Mouse (Mus musculus) Patski (cell line): ENCODE results near the gene Il21r. TPM values are rescaled to one million over a fixed set of nuclear protein-coding genes. Genes with fewer than 3 reads are reported as not detected.

ENCODE experiments used
- ATAC-seq: fragments of 100-300 bp; one replicate; pipeline ENCODE4 v1.8.0; 2021
- CTCF ChIA-PET: fragments of 350-600 bp; sonication (Branson Sonifier 250); formaldehyde crosslinking; loops from one replicate; lab custom pipeline; 2022; ENCODE audit warnings: inconsistent platforms; lab: Charles Lee
- POLR2A ChIA-PET: fragments of 350-600 bp; sonication (Branson Sonifier 250); formaldehyde crosslinking; loops from one replicate; lab custom pipeline; 2022; ENCODE audit warnings: antibody characterized with exemption, inconsistent platforms; lab: Charles Lee
- DNase-seq: peaks from one replicate; pipeline ENCODE4 v3.0.0-alpha.2; 2011; ENCODE audit warnings: low read depth, low spot score
- H3K27me3 ChIP-seq: fragments of 371-371 bp; one replicate; pipeline ENCODE4 v1.5.1; 2021
- CTCF ChIP-seq: fragments of 100-300 bp; IDR thresholded peaks from one replicate; pipeline ENCODE4 v1.5.1; 2021
- in situ Hi-C: fragments of 300-500 bp; cut with MboI; formaldehyde crosslinking; loops from 3 replicates; pipeline ENCODE4 v1.11.1; 2018; ENCODE audit warnings: low pct_unique_long_range_greater_than_20kb, mixed read lengths
- polyA plus RNA-seq: library from polyadenylated mRNA; unstranded; gene quantifications from one replicate; pipeline ENCODE4 v1.2.3, GENCODE M21; 2021

The Il21r gene
- polyA plus RNA-seq, 1 experiment from 2014 or later, result not detected

DNA sequence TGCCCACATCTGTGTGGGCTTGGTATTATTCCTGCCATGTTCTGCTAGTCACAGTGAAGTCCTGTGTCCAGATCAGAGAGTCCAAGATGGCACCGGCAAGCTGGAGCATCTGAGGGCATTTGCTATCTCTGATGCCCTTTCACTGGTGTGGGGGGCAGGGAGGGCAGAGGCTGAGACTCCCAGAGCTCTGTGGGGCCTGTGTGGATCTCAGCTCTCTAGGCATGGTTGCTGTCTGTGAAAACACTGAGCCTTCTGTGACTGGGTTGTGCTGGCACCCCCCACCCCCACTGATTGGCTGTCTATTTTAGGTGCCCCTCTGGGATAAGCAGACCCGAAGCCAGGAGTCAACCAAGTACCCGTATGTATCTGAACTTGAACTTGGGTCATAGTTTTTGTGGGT, 28.4 kb upstream of the Il21r start:
- ChIA-PET POLR2A (no interaction called here), CTCF (interaction anchor here (1.0 kb wide), 1 partner anchor 103 kb away, joined by 3 read pairs; no protein-coding TSS in a partner anchor)
- no peak for ATAC-seq
- in situ Hi-C loops, result loop anchor here (5.0 kb wide), 1 partner anchor 103 kb away; no protein-coding TSS in a partner anchor
- no peak for TF ChIP-seq CTCF
- no peaks in the 10 kb centered on the region for H3K27me3 ChIP-seq
- DNase-seq, result no peak

DNA sequence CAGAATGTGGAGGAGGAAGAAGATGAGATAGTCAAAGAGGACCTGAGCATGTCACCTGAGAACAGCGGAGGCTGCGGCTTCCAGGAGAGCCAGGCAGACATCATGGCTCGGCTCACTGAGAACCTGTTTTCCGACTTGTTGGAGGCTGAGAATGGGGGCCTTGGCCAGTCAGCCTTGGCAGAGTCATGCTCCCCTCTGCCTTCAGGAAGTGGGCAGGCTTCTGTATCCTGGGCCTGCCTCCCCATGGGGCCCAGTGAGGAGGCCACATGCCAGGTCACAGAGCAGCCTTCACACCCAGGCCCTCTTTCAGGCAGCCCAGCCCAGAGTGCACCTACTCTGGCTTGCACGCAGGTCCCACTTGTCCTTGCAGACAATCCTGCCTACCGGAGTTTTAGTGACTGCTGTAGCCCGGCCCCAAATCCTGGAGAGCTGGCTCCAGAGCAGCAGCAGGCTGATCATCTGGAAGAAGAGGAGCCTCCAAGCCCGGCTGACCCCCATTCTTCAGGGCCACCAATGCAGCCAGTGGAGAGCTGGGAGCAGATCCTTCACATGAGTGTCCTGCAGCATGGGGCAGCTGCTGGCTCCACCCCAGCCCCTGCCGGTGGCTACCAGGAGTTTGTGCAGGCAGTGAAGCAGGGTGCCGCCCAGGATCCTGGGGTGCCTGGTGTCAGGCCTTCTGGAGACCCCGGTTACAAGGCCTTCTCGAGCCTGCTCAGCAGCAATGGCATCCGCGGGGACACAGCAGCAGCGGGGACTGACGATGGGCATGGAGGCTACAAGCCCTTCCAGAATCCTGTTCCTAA, 27.3 kb upstream of the Il21r start:
- ChIA-PET POLR2A (no interaction called here), CTCF (interaction anchor here (1.0 kb wide), 1 partner anchor 104 kb away, joined by 3 read pairs; no protein-coding TSS in a partner anchor)
- DNase-seq (no peak), ATAC-seq (no peak)
- in situ Hi-C loops, result no loop called here
- TF ChIP-seq CTCF, result no peak
- no peaks in the 10 kb centered on the region for H3K27me3 ChIP-seq

DNA sequence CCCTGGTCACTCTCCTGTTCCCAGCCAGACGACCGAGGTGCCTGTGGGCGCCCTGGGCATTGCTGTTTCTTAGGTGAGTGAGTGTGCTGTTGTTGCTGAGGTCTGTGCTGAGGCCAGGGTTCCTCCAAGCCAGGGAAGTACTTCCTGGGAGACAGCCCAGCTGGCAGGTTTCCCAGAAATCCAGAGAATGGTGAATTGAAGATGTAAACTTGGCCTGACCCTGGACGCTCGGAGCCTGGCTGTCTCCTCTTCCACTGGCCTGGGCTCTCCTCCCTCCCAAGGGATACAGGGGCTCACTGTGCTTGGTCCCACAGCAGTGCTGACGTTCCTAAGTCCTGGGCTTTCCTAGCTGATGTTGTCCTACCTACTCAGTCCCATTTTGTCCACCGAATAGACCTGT, 26.2 kb upstream of the Il21r start:
- in situ Hi-C loops, result no loop called here
- CTCF ChIA-PET, result interaction anchor here (0.6 to 1.0 kb wide), 3 partner anchors 103 to 107 kb away, joined by 3 read pairs; no protein-coding TSS in a partner anchor
- ATAC-seq, result peak; percentile 8

DNA sequence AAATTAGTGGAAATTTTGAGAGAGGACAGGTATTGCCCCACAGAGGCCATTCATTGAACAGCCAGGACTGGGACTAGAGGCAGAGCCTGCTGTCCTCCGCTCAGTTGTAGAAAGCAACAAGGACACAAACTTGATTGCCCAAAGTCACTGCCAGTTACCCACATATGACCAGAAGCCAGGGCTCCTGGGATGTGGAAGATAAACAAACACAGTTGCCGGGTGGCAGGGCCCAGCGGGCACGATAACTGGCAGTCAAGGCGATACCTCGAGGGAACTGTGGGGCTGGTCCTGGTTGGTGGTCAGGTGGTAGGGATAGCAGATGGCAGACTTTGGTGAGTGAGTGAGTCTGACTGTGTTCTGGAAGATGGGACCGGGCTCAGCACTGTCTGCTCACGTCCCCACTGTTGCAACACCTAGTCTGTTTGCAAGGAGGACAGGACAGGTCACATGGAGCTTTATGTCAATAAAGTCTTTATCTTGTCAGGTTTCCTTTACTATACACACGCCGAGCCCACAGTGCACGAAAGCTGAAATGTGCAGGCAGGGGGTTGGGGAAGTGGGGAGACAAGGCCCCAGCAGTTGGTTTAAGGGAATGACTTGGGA, 25.6 kb upstream of the Il21r start:
- no peaks in the 10 kb centered on the region for H3K27me3 ChIP-seq
- no peak for TF ChIP-seq CTCF
- in situ Hi-C loops, result no loop called here
- CTCF ChIA-PET, result interaction anchor here (0.6 to 1.0 kb wide), 3 partner anchors 104 to 108 kb away, joined by 3 read pairs; no protein-coding TSS in a partner anchor
- ATAC-seq, result no peak
- POLR2A ChIA-PET, result no interaction called here
- no peak for DNase-seq

More for the DNA sequence above, 26.2 kb upstream of the Il21r start:
- H3K27me3 ChIP-seq, result no peaks in the 10 kb centered on the region
- POLR2A ChIA-PET, result no interaction called here
- DNase-seq, result no peak
- TF ChIP-seq CTCF, result no peak

GRCm38 (mm10) chr7:125578106-125578505, 25.1 kb upstream of the Il21r start:
- CTCF ChIA-PET, result interaction anchor here (0.9 kb wide), 1 partner anchor 105 kb away, joined by 3 read pairs; no protein-coding TSS in a partner anchor
- no peaks in the 10 kb centered on the region for H3K27me3 ChIP-seq
- in situ Hi-C loops, result no loop called here
- DNase-seq (no peak), ATAC-seq (no peak)
- no peak for TF ChIP-seq CTCF
- POLR2A ChIA-PET, result no interaction called here

DNA sequence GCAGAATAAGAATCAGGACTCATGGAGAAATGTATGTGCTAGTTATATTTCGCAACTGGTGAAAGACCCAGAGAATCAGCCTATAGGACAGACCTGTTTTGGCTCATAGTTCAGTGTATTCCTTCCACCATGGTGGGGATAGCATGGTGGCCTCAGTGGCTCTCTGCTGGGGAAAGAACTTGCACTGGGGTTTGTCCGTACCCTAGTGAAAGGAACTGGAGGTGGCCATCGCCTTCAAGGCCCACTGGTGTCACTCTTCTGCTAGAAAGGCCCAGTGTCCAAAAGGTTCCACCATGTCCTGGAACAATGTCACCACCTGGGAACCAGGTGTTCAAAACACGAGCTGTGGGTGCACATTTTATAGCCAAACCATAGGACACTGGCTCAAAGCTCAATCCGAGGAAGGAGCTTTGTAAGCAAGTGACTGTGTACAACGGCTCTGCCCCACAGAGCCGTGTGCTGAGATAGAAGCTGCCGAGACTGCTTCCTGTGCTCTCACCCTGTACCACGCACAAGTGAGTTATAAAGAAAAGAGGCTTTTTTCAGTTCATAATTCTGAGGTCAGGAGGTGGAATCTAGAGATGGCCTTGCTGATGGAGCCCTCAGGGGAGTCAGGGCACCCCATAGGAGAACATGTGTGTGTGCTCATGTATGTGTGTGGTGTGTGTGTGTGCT, 23.5 kb upstream of the Il21r start:
- no peak for TF ChIP-seq CTCF

DNA sequence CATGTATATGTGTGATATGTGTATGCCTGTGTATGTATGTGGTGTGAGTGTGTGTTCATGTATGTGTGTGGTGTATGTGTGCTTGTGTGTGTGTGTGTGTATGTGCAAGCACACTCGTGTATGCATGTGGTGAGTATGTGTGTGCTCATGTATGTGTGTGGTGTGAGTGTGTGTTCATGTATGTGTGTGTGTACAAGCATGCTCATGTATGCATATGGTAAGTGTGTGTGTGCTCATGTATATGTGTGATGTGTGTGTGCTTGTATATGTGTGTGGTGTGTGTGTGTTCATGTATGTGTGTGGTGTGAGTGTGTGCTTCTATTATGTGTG, 23.0 kb upstream of the Il21r start:
- no peak for ATAC-seq
- ChIA-PET POLR2A (interaction anchor here (1.9 kb wide), 1 partner anchor 108 kb away, joined by 9 read pairs; no protein-coding TSS in a partner anchor), CTCF (interaction anchor here (0.7 to 2.2 kb wide), 5 partner anchors 11 to 109 kb away, joined by 3 to 34 read pairs (median 4); no protein-coding TSS in a partner anchor)
- TF ChIP-seq CTCF, result no peak
- DNase-seq, result no peak
- no peaks in the 10 kb centered on the region for H3K27me3 ChIP-seq
- in situ Hi-C loops, result no loop called here

More for the DNA sequence above, 23.5 kb upstream of the Il21r start:
- CTCF ChIA-PET, result interaction anchor here (0.7 kb wide), 1 partner anchor 108 kb away, joined by 3 read pairs; no protein-coding TSS in a partner anchor
- POLR2A ChIA-PET, result no interaction called here
- H3K27me3 ChIP-seq, result no peaks in the 10 kb centered on the region
- in situ Hi-C loops, result no loop called here
- DNase-seq, result no peak
- no peak for ATAC-seq

- ATAC-seq (peak; percentile 65), DNase-seq (peak; percentile 64)
- no peaks in the 10 kb centered on the region for H3K27me3 ChIP-seq
- no peak for TF ChIP-seq CTCF
- CTCF ChIA-PET, result interaction anchor here (0.6 to 2.2 kb wide), 10 partner anchors 9 to 131 kb away, joined by 3 to 34 read pairs (median 4); no protein-coding TSS in a partner anchor
- in situ Hi-C loops, result no loop called here
- POLR2A ChIA-PET, result interaction anchor here (1.1 to 1.9 kb wide), 3 partner anchors 108 to 161 kb away, joined by 3 to 9 read pairs (median 4); no protein-coding TSS in a partner anchor
These were observed 22.5 kb upstream of the Il21r start for GRCm38 (mm10) chr7:125580625-125581316.

DNA sequence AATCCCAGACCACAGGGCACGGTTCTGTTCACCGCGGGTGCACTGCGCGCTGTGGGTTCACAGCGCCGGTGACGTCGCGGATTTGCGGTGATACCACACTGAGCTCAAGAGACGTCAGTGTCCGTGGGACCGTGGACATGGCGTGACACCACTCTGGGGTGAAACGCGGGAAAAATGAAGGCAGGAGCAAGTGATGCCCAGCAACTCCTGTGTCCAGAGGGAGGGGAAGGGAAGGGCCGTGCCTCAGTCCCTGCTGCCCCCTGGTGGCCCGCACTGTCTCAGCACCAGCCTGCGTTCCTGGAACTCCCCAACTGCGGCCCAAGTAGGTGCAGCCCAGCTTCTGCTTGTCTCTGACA, 21.9 kb upstream of the Il21r start:
- CTCF ChIA-PET, result interaction anchor here (0.6 to 2.2 kb wide), 10 partner anchors 9 to 161 kb away, joined by 3 to 34 read pairs (median 5); no protein-coding TSS in a partner anchor
- TF ChIP-seq CTCF, result no peak
- DNase-seq (no peak), ATAC-seq (peak; percentile 62)
- in situ Hi-C loops, result no loop called here
- H3K27me3 ChIP-seq, result no peaks in the 10 kb centered on the region
- POLR2A ChIA-PET, result interaction anchor here (0.8 to 1.9 kb wide), 4 partner anchors 106 to 161 kb away, joined by 3 to 9 read pairs (median 4); no protein-coding TSS in a partner anchor
